Mouse (Mus musculus) brain, embryonic 14.5 days (tissue): Measurements from ENCODE around the gene Ipcef1.

Experiments
- CTCF ChIP-seq: fragments of 200-500 bp; IDR thresholded peaks from 2 replicates; pipeline ENCODE4 v1.5.1; 2012; ENCODE audit warnings: inconsistent platforms, mild to moderate bottlenecking, moderate library complexity, borderline replicate concordance; ENCODE audit not compliant: insufficient read depth, insufficient read length; ENCODE audit errors: extremely low read depth
- POLR2A ChIP-seq: fragments of 200-500 bp; IDR thresholded peaks from 2 replicates; pipeline ENCODE4 v1.6.1; 2012; ENCODE audit warnings: mild to moderate bottlenecking, inconsistent platforms, borderline replicate concordance; ENCODE audit not compliant: poor library complexity, insufficient read depth, insufficient read length, severe bottlenecking; ENCODE audit errors: extremely low read depth

DNA sequence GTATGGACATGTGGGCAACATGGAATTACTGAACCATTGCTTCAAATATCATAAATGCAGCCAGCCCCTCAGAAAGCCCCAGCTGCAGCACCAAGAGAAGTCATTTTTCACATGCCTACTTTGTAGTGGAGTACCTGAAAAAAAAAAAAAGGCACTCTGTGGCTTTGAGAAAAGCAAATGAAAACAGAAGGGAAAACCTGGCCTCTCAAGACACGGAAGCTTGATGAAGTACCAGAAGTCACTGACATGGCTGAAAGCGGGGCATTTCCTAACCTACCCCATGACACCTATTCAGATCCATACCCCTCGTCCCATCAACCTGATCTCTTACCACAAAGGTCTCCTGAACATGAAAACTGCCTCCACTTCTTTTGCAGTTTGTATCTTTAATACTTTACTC is 55.4 kb downstream of the Ipcef1 start:
- TF ChIP-seq POLR2A (no peak), CTCF (no peak)
